Mouse (Mus musculus) gonadal fat pad, adult 2 months (tissue): ENCODE measurements around the gene Gm20458. TPM values are rescaled to one million over a fixed set of nuclear protein-coding genes. Genes with fewer than 3 reads are reported as not detected.

Experiments
- DNase-seq: peaks from one replicate; pipeline ENCODE4 v3.0.0-alpha.2; 2012; ENCODE audit warnings: low read depth
- polyA plus RNA-seq: library from polyadenylated mRNA; depleted of rRNA; stranded (reverse); fragments of >200 nt; gene quantifications from 2 replicates; pipeline ENCODE4 v1.2.3, GENCODE M21; 2012; rRNA removed

Gm20458 gene
- polyA plus RNA-seq, result 21.8 and 25.0 TPM in 2 replicates

DNA sequence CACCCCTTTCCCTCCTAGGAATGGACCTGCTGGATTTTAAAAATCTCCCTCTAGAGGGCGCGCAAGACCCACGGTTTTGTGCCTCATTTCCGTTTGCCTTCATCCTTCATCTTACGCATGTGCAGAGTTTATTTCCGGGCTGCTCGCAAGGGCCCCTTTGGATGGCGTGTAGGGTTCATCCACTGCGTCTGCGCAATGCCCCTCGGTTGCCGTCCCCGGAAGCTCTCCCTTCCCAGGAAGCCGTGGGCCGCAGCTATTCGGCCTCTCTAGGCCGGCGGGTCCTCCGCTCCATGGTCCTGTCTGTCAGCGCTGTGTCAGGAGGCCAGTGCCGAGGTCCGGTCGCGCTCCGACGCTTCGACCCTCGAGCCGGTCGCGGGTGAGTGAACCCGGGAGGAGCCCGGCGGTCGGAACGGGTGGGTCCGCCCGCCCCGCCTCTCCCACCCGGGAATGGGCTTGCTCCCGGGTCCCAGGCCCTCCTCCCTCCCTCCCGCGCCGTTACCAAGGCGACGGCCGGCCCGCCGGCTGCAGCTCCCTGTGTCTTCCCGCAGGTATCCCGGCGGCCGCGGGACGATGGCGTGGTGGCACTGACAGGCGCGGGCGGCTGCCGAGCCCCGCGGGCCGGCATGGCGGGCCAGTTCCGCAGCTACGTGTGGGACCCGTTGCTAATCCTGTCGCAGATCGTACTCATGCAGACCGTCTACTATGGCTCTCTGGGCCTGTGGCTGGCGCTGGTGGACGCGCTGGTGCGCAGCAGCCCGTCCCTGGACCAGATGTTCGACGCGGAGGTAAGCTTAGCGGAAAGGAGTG, at the start of gene Gm20458:
TSS of gene Gm20458 (plus strand) at position 223 of the 807 bp plus-strand sequence.
- DNase-seq, result no peak

DNA sequence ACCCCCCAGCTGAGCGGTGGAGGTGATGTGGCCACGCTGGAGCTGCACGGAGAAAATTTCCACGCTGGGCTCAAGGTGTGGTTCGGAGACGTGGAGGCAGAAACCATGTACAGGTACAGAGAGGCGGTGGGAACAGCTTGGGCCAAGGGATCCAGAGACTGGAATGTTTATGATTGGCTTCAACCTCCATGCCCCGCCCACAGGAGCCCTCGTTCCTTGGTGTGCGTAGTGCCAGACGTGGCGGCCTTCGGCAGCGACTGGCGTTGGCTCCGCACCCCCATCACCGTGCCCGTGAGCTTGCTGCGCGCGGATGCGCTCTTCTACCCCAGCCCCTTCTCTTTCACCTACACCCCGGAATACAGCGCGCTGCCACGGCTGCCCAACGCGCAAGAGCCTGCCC, 46.6 kb upstream of the Gm20458 start:
- DNase-seq, result no peak

GRCm38 (mm10) chr2:164414581-164414980, 46.2 kb upstream of the Gm20458 start:
- DNase-seq, result no peak

DNA sequence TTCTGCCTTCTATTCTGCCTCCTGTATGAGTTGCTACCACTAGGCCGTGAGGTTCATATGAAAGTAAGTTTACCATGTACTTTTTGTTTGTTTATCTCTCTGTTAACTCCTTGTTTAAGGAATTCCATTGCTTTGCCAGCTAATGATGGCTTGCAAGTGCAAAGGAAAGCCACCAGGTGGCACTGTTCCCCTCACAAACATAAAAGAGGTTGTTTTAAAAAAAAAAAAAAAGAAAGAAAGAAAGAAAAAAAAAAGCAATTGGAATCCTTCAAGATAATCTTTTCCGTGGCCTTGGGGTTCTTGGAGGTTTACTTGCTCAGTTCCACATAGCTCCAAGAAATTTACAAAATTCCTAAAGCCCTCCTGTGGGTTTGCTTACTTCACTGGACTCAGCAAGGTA, 43.6 kb upstream of the Gm20458 start:
- no peak for DNase-seq

DNA sequence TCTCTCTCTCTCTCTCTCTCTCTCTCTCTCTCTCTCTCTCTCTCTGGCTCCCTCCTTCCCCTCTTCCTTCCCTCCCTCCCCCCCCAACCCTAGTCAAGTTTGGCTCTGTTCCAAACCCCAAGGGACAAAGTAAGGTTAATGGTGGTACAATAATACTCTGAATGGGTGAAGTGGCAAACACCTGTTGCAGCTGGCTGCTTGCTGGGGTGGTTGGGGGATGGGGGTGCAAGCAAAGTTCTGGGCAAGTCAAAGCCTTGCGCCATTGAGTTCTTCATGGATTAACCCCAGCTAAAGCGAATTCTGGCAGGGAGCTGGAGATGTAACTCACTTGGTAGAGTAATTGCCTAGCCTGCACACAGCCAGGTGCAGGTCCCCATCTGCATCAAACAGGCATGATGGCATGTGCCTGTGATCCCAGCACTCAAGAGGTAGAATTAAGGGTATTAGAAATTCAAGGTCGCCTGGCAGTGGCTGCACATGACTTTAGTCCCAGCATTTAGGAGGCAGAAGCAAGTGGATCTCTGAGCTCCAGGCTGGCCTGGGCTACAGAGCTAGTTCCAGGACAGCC, 42.4 kb upstream of the Gm20458 start:
- no peak for DNase-seq

DNA sequence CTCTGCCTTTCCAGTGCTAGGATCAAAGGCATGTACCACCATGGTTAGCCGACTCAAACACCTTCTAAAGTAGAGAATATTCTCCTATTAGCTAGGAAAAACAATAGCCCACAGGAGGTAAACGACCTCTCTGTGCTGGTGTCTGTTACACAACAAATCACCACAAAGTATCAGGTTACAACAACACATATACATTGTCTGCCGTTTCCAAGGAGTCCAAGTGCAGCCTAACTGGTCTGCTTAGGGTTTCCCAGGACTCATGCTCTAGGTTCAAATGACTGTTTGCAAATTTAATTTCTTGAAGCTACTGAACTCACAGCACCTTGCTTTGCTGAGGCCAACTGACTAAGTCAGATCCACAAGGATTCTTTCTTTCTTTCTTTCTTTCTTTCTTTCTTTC, 41.3 kb upstream of the Gm20458 start:
- no peak for DNase-seq

DNA sequence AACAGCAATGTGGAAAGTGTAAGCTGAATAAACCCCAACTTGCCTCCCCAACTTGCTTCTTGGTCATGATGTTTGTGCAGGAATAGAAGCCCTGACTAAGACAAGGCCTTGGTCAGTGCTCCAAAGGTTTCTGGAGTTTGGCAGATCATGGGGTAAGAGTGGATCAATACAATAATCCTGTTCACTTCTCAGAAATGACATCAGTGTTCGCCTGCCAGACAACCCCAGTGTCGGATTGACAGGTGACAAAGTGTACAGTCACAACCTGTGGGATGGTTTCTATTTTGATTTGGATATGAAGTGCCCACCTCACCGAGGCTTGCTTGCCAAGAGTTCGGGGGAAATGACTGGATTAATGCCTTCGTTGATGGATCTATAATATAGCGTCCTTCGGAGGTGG, 39.5 kb upstream of the Gm20458 start:
- DNase-seq, result no peak

GRCm38 (mm10) chr2:164421979-164422378, 38.8 kb upstream of the Gm20458 start:
- DNase-seq, result no peak

- DNase-seq, result no peak
Observed at GRCm38 (mm10) chr2:164422675-164423393, 37.9 kb upstream of the Gm20458 start.

- DNase-seq, result no peak
Observed at GRCm38 (mm10) chr2:164423464-164423863, 37.3 kb upstream of the Gm20458 start.

DNA sequence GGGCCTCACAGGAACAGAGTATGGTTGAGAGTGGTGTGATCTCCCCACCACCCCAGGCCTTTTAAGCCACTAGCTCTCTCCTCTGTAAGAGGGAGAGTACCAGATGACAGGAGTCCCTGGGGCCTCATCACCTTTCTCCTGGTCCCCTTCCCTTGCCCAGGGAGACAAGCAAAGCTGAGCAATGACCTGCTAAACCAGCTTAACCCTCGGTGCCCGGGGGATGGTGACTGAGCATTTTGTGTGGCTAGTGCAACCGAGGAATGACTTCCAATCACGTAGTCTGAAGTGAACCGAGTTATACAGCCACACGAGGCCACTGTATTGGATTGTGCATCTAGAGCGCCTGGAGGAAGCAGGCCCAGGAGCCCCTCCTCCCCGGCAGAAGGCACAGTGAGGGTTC, 36.4 kb upstream of the Gm20458 start:
- no peak for DNase-seq

- no peak for DNase-seq
Observed at GRCm38 (mm10) chr2:164425401-164425800, 35.4 kb upstream of the Gm20458 start.

DNA sequence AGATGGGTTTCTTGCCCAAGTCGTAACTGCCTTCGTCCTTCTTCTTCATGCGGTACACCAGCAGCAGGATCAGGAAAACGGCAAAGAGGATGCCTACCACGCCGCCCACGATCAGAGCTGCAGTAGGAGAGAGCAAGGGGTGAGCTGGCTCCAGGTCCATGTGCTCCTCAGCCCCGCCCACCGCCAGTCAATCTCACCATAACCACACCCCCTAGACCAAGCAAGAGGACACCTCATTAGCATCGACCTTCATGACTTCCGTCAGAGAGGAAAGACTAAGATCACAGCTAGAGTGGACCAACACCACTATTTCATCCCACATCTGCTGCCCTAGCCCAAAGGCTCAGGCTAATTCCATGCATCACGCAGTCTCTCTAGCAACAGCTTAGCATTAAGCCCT, 34.6 kb upstream of the Gm20458 start:
- no peak for DNase-seq

- DNase-seq, result no peak
Observed at GRCm38 (mm10) chr2:164426952-164427351, 33.8 kb upstream of the Gm20458 start.

DNA sequence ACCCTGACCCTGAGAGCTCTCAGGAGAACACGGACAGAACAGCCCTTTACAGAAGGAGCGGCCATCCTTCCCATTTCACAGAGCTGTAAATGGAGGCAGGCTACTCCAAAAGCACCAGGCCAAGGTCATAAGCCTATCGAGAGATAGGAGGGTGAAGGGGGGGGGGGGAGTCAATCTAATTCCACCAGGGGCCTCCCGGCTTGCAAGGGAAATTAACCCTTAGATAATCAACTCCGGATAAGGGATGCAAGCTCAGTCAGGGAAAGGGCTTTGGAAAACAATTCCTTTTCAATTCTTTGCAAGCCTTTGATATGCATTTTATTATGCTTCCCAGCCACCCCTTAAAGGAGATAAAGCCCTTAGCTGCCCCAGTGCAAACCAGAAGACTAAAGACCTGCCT, 32.3 kb upstream of the Gm20458 start:
- no peak for DNase-seq

DNA sequence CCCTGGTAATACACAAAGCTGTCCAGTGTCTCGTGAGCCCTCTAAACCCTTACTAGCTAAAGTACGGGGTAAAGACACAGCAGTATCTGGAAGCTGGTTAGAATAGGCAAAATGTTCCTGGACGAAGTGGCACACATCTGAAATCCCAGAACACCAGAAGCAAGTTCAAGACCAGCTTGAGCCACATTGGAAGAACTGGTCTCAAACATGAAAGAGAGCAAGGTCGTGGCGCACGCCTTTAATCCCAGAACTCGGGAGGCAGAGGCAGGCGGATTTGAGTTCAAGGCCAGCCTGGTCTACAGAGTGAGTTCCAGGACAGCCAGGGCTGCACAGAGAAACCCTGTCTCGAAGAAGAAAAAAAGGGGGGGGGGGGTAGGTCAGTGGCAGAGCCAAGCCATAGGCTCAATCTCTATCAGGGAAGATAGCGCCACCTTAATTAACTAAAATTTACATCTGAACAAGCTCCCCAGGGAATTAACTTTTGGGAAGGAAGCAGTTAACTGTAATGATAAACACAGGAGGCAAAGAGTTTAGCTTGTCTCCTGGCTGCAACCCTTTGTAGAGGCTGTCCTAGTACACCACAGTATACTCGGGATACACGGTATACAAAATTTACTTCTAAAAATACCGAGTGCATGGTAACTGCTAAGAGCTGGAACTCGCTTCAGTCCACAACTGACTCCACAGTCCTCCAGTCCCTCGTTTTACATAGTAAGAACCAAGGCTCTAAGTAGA, 30.7 kb upstream of the Gm20458 start:
- no peak for DNase-seq

GRCm38 (mm10) chr2:164430697-164431096, 30.1 kb upstream of the Gm20458 start:
- no peak for DNase-seq

- DNase-seq, result no peak
Observed at GRCm38 (mm10) chr2:164431676-164432465, 28.9 kb upstream of the Gm20458 start.

DNA sequence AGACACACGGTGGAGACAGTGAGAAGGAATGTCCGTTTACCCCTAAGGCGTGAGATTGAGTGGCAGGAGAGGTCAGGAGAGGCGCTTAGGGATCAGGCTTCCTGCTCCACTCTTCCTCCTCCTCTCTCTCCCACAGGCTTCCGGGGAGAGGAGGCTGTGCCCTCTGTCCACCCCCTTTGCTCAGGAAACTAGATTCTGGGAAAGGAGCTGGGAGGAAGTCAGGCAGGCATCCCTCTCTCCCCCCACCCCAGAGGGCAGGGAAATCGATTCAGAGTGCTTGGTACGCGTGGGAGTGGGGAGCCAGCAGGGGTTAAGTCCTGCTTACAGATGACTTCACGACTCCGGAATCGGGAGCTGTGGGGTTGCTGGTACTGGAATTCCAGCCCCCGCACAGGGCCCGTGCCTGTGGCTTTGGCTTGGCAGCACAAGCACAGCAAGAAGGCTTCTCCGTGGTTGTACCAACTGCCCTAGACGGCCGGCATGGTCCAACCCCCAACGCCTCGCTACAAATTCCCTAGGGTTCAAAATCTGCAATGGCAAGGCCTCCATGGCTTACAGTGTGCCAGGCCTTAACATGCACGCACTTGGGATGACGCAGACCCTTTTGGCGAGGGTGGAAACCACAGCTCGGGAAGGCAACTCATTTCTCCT, 28.1 kb upstream of the Gm20458 start:
- DNase-seq, result no peak

DNA sequence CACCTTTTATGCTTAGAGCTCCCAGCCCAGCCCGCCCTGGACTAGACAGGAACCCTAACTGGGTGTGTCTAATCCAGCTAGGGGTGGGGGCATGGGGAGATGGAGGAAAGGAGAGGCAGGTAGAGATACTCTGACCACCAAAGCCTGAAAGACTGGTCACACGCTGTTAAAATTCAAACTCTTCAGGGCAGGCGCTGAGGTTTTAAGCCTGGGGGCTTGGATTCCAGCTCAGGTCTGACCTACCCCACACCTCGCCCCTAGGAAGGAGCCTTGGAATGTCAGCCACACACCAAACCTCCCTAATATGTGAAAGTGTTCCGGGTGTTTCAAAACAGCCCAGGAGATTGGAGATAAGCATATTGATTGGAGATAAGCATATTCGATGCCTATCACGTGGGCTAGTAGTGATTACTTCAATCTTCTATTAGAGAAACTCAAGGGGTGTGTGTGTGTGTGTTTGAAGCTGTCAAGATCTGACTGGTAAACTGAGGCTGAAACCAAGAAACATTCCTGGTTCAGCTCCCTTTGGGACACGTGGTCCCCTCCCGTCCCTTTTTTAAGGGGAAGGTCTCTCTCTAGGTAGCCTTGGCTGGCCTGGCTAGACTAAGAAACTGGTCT, 27.4 kb upstream of the Gm20458 start:
- DNase-seq, result no peak
